Mouse (Mus musculus): Measurements from ENCODE around the gene Tespa1. TPM values are rescaled to one million over a fixed set of nuclear protein-coding genes. Genes with fewer than 3 reads are reported as not detected.
"Not testable (repeated sequence)": the region's sequence is repeated elsewhere in the genome, so short reads cannot be mapped to it uniquely, and the experiment has no call there.

Tespa1 gene
- polyA plus RNA-seq (2015; fragmentation: Nextera tagmentation; extraction: Ambion mirVana) = 2.7 and 8.1 TPM in 2 replicates

- ATAC-seq (replicated peaks; ENCODE audit: extremely low read depth, insufficient read depth, low FRiP score) = peak; percentile 84
- Histone ChIP-seq H3K27me3 (ENCODE audit: control insufficient read depth, insufficient read depth, low read length) (no peaks in the 10 kb centered on the region), H3K4me2 (ENCODE audit: low read depth, low read length) (peak within 1 kb of the TSS; percentile 26; the same call in 1 of the 2 replicates), H3K9ac (ENCODE audit: low read length) (no peak within 1 kb of the TSS), H3K9me3 (replicated peaks; ENCODE audit: control insufficient read depth, low read length) (no peaks in the 10 kb centered on the region), H3K4me3 (ENCODE audit: low read length) (peak within 1 kb of the TSS; percentile 24), H3K27ac (ENCODE audit: low read length) (no peak within 1 kb of the TSS), H3K4me1 (ENCODE audit: control insufficient read depth, insufficient read depth, low read length) (no peaks in the 10 kb centered on the region), H3K36me3 (ENCODE audit: control insufficient read depth, insufficient read depth) (no peaks in the 10 kb centered on the region)
- WGBS = 61% methylated on average over 5 of the region's 5 CpGs
Observed at GRCm38 (mm10) chr10:130322637-130323036, at the start of gene Tespa1. TSS of gene Tespa1 (plus strand) at chr10:130322870.

GRCm38 (mm10) chr10:130275759-130276158, 46.9 kb upstream of the Tespa1 start:
- H3K9ac ChIP-seq (ENCODE audit: low read length) = no peak overlapping the region
- 63% methylated on average over 2 of the region's 2 CpGs for WGBS
- no peaks in the 10 kb centered on the region for H3K36me3 ChIP-seq (ENCODE audit: control insufficient read depth, insufficient read depth)
- no peaks in the 10 kb centered on the region for H3K9me3 ChIP-seq (replicated peaks; ENCODE audit: control insufficient read depth, low read length)
- H3K4me3 ChIP-seq (ENCODE audit: low read length) = no peak overlapping the region
- H3K4me1 ChIP-seq (ENCODE audit: control insufficient read depth, insufficient read depth, low read length) = no peaks in the 10 kb centered on the region
- no peaks in the 10 kb centered on the region for H3K27me3 ChIP-seq (ENCODE audit: control insufficient read depth, insufficient read depth, low read length)
- H3K4me2 ChIP-seq (ENCODE audit: low read depth, low read length) = no peak overlapping the region
- no peak for ATAC-seq (replicated peaks; ENCODE audit: extremely low read depth, insufficient read depth, low FRiP score)
- H3K27ac ChIP-seq (ENCODE audit: low read length) = no peak overlapping the region

GRCm38 (mm10) chr10:130276496-130276895, 46.2 kb upstream of the Tespa1 start:
- no peaks in the 10 kb centered on the region for H3K27me3 ChIP-seq (ENCODE audit: control insufficient read depth, insufficient read depth, low read length)
- no peak overlapping the region for H3K4me2 ChIP-seq (ENCODE audit: low read depth, low read length)
- H3K4me1 ChIP-seq (ENCODE audit: control insufficient read depth, insufficient read depth, low read length) = no peaks in the 10 kb centered on the region
- no peak overlapping the region for H3K9ac ChIP-seq (ENCODE audit: low read length)
- H3K36me3 ChIP-seq (ENCODE audit: control insufficient read depth, insufficient read depth) = no peaks in the 10 kb centered on the region
- H3K27ac ChIP-seq (ENCODE audit: low read length) = no peak overlapping the region
- 69% methylated on average over 2 of the region's 2 CpGs for WGBS
- H3K4me3 ChIP-seq (ENCODE audit: low read length) = no peak overlapping the region
- no peaks in the 10 kb centered on the region for H3K9me3 ChIP-seq (replicated peaks; ENCODE audit: control insufficient read depth, low read length)
- ATAC-seq (replicated peaks; ENCODE audit: extremely low read depth, insufficient read depth, low FRiP score) = no peak

GRCm38 (mm10) chr10:130280066-130280465, 42.6 kb upstream of the Tespa1 start, which contains the start of gene Neurod4:
TSS of gene Neurod4 (minus strand) at chr10:130280240.
- no peaks in the 10 kb centered on the region for H3K27me3 ChIP-seq (ENCODE audit: control insufficient read depth, insufficient read depth, low read length)
- ATAC-seq (replicated peaks; ENCODE audit: extremely low read depth, insufficient read depth, low FRiP score) = peak; percentile 67

GRCm38 (mm10) chr10:130281982-130282449, 40.7 kb upstream of the Tespa1 start:
- Histone ChIP-seq H3K9me3 (replicated peaks; ENCODE audit: control insufficient read depth, low read length) (no peaks in the 10 kb centered on the region), H3K27me3 (ENCODE audit: control insufficient read depth, insufficient read depth, low read length) (no peaks in the 10 kb centered on the region), H3K27ac (ENCODE audit: low read length) (no peak overlapping the region), H3K36me3 (ENCODE audit: control insufficient read depth, insufficient read depth) (no peaks in the 10 kb centered on the region), H3K4me1 (ENCODE audit: control insufficient read depth, insufficient read depth, low read length) (no peaks in the 10 kb centered on the region), H3K4me3 (ENCODE audit: low read length) (no peak overlapping the region), H3K4me2 (ENCODE audit: low read depth, low read length) (no peak overlapping the region), H3K9ac (ENCODE audit: low read length) (no peak overlapping the region)
- 18% methylated on average over 1 of the region's 1 CpGs for whole genome bisulfite sequencing
- ATAC-seq (replicated peaks; ENCODE audit: extremely low read depth, insufficient read depth, low FRiP score) = no peak

More at GRCm38 (mm10) chr10:130280066-130280465, 42.6 kb upstream of the Tespa1 start, which contains the start of gene Neurod4:
- Histone ChIP-seq H3K4me1 (ENCODE audit: control insufficient read depth, insufficient read depth, low read length) (no peaks in the 10 kb centered on the region), H3K4me2 (ENCODE audit: low read depth, low read length) (no peak within 1 kb of the TSS), H3K9me3 (replicated peaks; ENCODE audit: control insufficient read depth, low read length) (no peaks in the 10 kb centered on the region), H3K27ac (ENCODE audit: low read length) (no peak within 1 kb of the TSS), H3K9ac (ENCODE audit: low read length) (no peak within 1 kb of the TSS), H3K36me3 (ENCODE audit: control insufficient read depth, insufficient read depth) (no peaks in the 10 kb centered on the region), H3K4me3 (ENCODE audit: low read length) (no peak within 1 kb of the TSS)
- WGBS = under 1% methylated on average over 7 of the region's 7 CpGs

GRCm38 (mm10) chr10:130287201-130287600, 35.5 kb upstream of the Tespa1 start:
- no peak overlapping the region for H3K4me2 ChIP-seq (ENCODE audit: low read depth, low read length)
- WGBS = 45% methylated on average over 1 of the region's 1 CpGs
- H3K9me3 ChIP-seq (replicated peaks; ENCODE audit: control insufficient read depth, low read length) = no peaks in the 10 kb centered on the region
- ATAC-seq (replicated peaks; ENCODE audit: extremely low read depth, insufficient read depth, low FRiP score) = no peak
- no peaks in the 10 kb centered on the region for H3K27me3 ChIP-seq (ENCODE audit: control insufficient read depth, insufficient read depth, low read length)
- H3K4me1 ChIP-seq (ENCODE audit: control insufficient read depth, insufficient read depth, low read length) = no peaks in the 10 kb centered on the region
- no peak overlapping the region for H3K9ac ChIP-seq (ENCODE audit: low read length)
- H3K36me3 ChIP-seq (ENCODE audit: control insufficient read depth, insufficient read depth) = no peaks in the 10 kb centered on the region
- no peak overlapping the region for H3K4me3 ChIP-seq (ENCODE audit: low read length)
- H3K27ac ChIP-seq (ENCODE audit: low read length) = no peak overlapping the region

- 56% methylated on average over 3 of the region's 3 CpGs for WGBS
- Histone ChIP-seq H3K27me3 (ENCODE audit: control insufficient read depth, insufficient read depth, low read length) (no peaks in the 10 kb centered on the region), H3K4me2 (ENCODE audit: low read depth, low read length) (no peak overlapping the region), H3K9me3 (replicated peaks; ENCODE audit: control insufficient read depth, low read length) (no peaks in the 10 kb centered on the region), H3K4me1 (ENCODE audit: control insufficient read depth, insufficient read depth, low read length) (no peaks in the 10 kb centered on the region), H3K4me3 (ENCODE audit: low read length) (no peak overlapping the region), H3K27ac (ENCODE audit: low read length) (no peak overlapping the region), H3K36me3 (ENCODE audit: control insufficient read depth, insufficient read depth) (no peaks in the 10 kb centered on the region), H3K9ac (ENCODE audit: low read length) (no peak overlapping the region)
- ATAC-seq (replicated peaks; ENCODE audit: extremely low read depth, insufficient read depth, low FRiP score) = no peak
Observed at GRCm38 (mm10) chr10:130288007-130288406, 34.7 kb upstream of the Tespa1 start.

- no peak overlapping the region for H3K9ac ChIP-seq (ENCODE audit: low read length)
- no peak overlapping the region for H3K27ac ChIP-seq (ENCODE audit: low read length)
- no peaks in the 10 kb centered on the region for H3K9me3 ChIP-seq (replicated peaks; ENCODE audit: control insufficient read depth, low read length)
- no peaks in the 10 kb centered on the region for H3K27me3 ChIP-seq (ENCODE audit: control insufficient read depth, insufficient read depth, low read length)
- no peaks in the 10 kb centered on the region for H3K36me3 ChIP-seq (ENCODE audit: control insufficient read depth, insufficient read depth)
- 16% methylated on average over 3 of the region's 3 CpGs for whole genome bisulfite sequencing
- no peaks in the 10 kb centered on the region for H3K4me1 ChIP-seq (ENCODE audit: control insufficient read depth, insufficient read depth, low read length)
- no peak for ATAC-seq (replicated peaks; ENCODE audit: extremely low read depth, insufficient read depth, low FRiP score)
- no peak overlapping the region for H3K4me3 ChIP-seq (ENCODE audit: low read length)
- no peak overlapping the region for H3K4me2 ChIP-seq (ENCODE audit: low read depth, low read length)
Observed at GRCm38 (mm10) chr10:130293741-130294408, 28.8 kb upstream of the Tespa1 start.

GRCm38 (mm10) chr10:130298748-130299147, 23.9 kb upstream of the Tespa1 start:
- not testable (repeated sequence) for H3K9me3 ChIP-seq (replicated peaks; ENCODE audit: control insufficient read depth, low read length); H3K4me3 ChIP-seq (ENCODE audit: low read length); H3K9ac ChIP-seq (ENCODE audit: low read length); H3K36me3 ChIP-seq (ENCODE audit: control insufficient read depth, insufficient read depth); ATAC-seq (replicated peaks; ENCODE audit: extremely low read depth, insufficient read depth, low FRiP score); H3K27ac ChIP-seq (ENCODE audit: low read length); H3K4me1 ChIP-seq (ENCODE audit: control insufficient read depth, insufficient read depth, low read length); H3K4me2 ChIP-seq (ENCODE audit: low read depth, low read length); H3K27me3 ChIP-seq (ENCODE audit: control insufficient read depth, insufficient read depth, low read length)
- WGBS = 16% methylated on average over 4 of the region's 4 CpGs
